Mouse (Mus musculus) small intestine, adult 2 months (tissue): Measurements from ENCODE around the gene Arsb. TPM values are rescaled to one million over a fixed set of nuclear protein-coding genes. Genes with fewer than 3 reads are reported as not detected.

ENCODE experiments used
- H3K27ac ChIP-seq: fragments of 200-500 bp; 2 replicates; pipeline ENCODE4 v1.5.1; 2012; ENCODE audit warnings: low read depth, low read length, control low read depth, inconsistent platforms; ENCODE audit not compliant: insufficient read depth
- H3K27me3 ChIP-seq: fragments of 200-500 bp; 2 replicates; pipeline ENCODE4 v1.6.1; 2012; ENCODE audit warnings: mild to moderate bottlenecking, moderate library complexity, low read length, inconsistent platforms; ENCODE audit not compliant: control insufficient read depth, insufficient read depth
- H3K36me3 ChIP-seq: fragments of 200-500 bp; 2 replicates; pipeline ENCODE4 v1.6.1; 2012; ENCODE audit warnings: mild to moderate bottlenecking, low read length, control low read depth, inconsistent platforms; ENCODE audit not compliant: control insufficient read depth, insufficient read depth
- H3K4me1 ChIP-seq: fragments of 200-500 bp; 2 replicates; pipeline ENCODE4 v1.6.1; 2012; ENCODE audit warnings: low read length, inconsistent platforms, mixed read lengths; ENCODE audit not compliant: control insufficient read depth, insufficient read depth, insufficient read length
- H3K4me3 ChIP-seq: fragments of 200-500 bp; 2 replicates; pipeline ENCODE4 v1.5.1; 2012; ENCODE audit warnings: low read depth, mild to moderate bottlenecking, control low read depth, inconsistent platforms, low read length, moderate library complexity
- CTCF ChIP-seq: fragments of 200-500 bp; IDR thresholded peaks from 2 replicates; pipeline ENCODE4 v1.5.1; 2012; ENCODE audit warnings: low read depth, mild to moderate bottlenecking, control low read depth, inconsistent platforms, low read length, moderate library complexity, mixed read lengths; ENCODE audit not compliant: insufficient replicate concordance, insufficient read length; ENCODE audit errors: extremely low read depth
- POLR2A ChIP-seq: fragments of 200-500 bp; IDR thresholded peaks from 2 replicates; pipeline ENCODE4 v1.6.1; 2012; ENCODE audit warnings: low read depth, mild to moderate bottlenecking, control low read depth, inconsistent platforms, low read length, moderate library complexity
- WGBS: fragments of 180-500 bp; shearing (Covaris S2); methylation state at CpG from one replicate; pipeline ENCODE4 v1.1.7; 2018; 5-methylcytosine and 5-hydroxymethylcytosine counted together
- polyA plus RNA-seq: library from polyadenylated mRNA; depleted of rRNA; stranded (reverse); fragments of >200 nt; gene quantifications from 2 replicates; pipeline ENCODE4 v1.2.3, GENCODE M21; 2012

The Arsb gene
- polyA plus RNA-seq, 1 experiment: 6.3 TPM

- WGBS: 59% methylated on average over 10 of the region's 10 CpGs
- Histone ChIP-seq H3K4me1 (no peaks in the 10 kb centered on the region), H3K27me3 (no peaks in the 10 kb centered on the region), H3K36me3 (no peaks in the 10 kb centered on the region), H3K4me3 (no peak overlapping the region), H3K27ac (no peak overlapping the region)
- no peak for TF ChIP-seq CTCF
These were observed 75.5 kb downstream of the Arsb start for GRCm38 (mm10) chr13:93846831-93847518.

GRCm38 (mm10) chr13:93847614-93848013 is 76.2 kb downstream of the Arsb start:
- Histone ChIP-seq H3K36me3 (no peaks in the 10 kb centered on the region), H3K4me3 (no peak overlapping the region), H3K27ac (no peak overlapping the region), H3K27me3 (no peaks in the 10 kb centered on the region), H3K4me1 (no peaks in the 10 kb centered on the region)
- TF ChIP-seq CTCF (no peak), POLR2A (no peak)
- WGBS: 12% methylated on average over 4 of the region's 4 CpGs

- no peak overlapping the region for H3K4me3 ChIP-seq
- H3K27ac ChIP-seq: no peak overlapping the region
- no peaks in the 10 kb centered on the region for H3K36me3 ChIP-seq
- no peaks in the 10 kb centered on the region for H3K4me1 ChIP-seq
- TF ChIP-seq CTCF (no peak), POLR2A (no peak)
- H3K27me3 ChIP-seq: no peaks in the 10 kb centered on the region
- 95% methylated on average over 6 of the region's 6 CpGs for WGBS
These were observed 77.2 kb downstream of the Arsb start for GRCm38 (mm10) chr13:93848615-93849014.

GRCm38 (mm10) chr13:93849751-93850355 is 78.4 kb downstream of the Arsb start:
- Histone ChIP-seq H3K4me1 (no peaks in the 10 kb centered on the region), H3K4me3 (no peak overlapping the region), H3K27me3 (no peaks in the 10 kb centered on the region), H3K27ac (no peak overlapping the region), H3K36me3 (no peaks in the 10 kb centered on the region)
- WGBS: 81% methylated on average over 5 of the region's 5 CpGs
- TF ChIP-seq CTCF (no peak), POLR2A (no peak)

GRCm38 (mm10) chr13:93850674-93851073 is 79.2 kb downstream of the Arsb start:
- Histone ChIP-seq H3K4me3 (no peak overlapping the region), H3K36me3 (no peaks in the 10 kb centered on the region), H3K27ac (no peak overlapping the region), H3K27me3 (no peaks in the 10 kb centered on the region), H3K4me1 (no peaks in the 10 kb centered on the region)
- TF ChIP-seq POLR2A: no peak
- TF ChIP-seq CTCF: no peak
- 86% methylated on average over 4 of the region's 4 CpGs for WGBS

- TF ChIP-seq CTCF: no peak
- TF ChIP-seq POLR2A: no peak
- H3K36me3 ChIP-seq: no peaks in the 10 kb centered on the region
- no peak overlapping the region for H3K27ac ChIP-seq
- H3K4me3 ChIP-seq: no peak overlapping the region
- H3K27me3 ChIP-seq: no peaks in the 10 kb centered on the region
- no peaks in the 10 kb centered on the region for H3K4me1 ChIP-seq
- WGBS: 77% methylated on average over 14 of the region's 14 CpGs
These were observed 81.1 kb downstream of the Arsb start for GRCm38 (mm10) chr13:93852419-93853138.

GRCm38 (mm10) chr13:93853767-93854166 is 82.3 kb downstream of the Arsb start:
- no peaks in the 10 kb centered on the region for H3K27me3 ChIP-seq
- no peak overlapping the region for H3K4me3 ChIP-seq
- no peaks in the 10 kb centered on the region for H3K36me3 ChIP-seq
- 88% methylated on average over 6 of the region's 6 CpGs for WGBS
- H3K27ac ChIP-seq: no peak overlapping the region
- TF ChIP-seq POLR2A (no peak), CTCF (no peak)
- H3K4me1 ChIP-seq: no peaks in the 10 kb centered on the region
